Comparison of ENCODE assay signal across 19 mouse cellular contexts in the genomic region with DNA sequence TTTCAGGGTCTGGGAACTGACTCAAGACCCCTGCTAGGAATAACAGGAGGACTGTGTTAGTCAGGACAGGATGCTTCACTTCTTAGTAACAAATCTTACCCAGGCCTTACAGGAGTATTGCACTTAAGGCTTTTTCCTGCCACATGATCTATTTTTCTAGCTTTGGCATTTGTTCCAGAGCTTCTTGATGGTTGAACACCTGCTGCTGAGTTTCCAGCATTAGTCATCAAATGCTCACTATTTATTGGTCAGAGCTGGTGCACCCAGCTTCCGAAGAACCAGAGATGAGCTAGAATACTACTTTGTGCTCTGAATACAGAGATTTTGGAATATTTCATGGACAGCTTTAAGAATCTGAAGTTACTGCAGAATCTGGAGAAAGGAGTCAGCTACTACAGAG. TPM values are rescaled to one million over a fixed set of nuclear protein-coding genes. Genes with fewer than 3 reads are reported as not detected.
A peak's percentile ranks its signal among the peaks of the same experiment; 100 is the strongest.
DNase-seq lines count a peak whose midpoint lies in the region; ATAC-seq lines count a peak whose summit lies in the region.
"Had no signal": no experiment of that assay in that cellular context is flagged by ENCODE, and none has a peak within 500 bp of the region (broad histone marks: within the 10 kb centered on the region; RNA-seq: fewer than 3 reads in every experiment).

No protein-coding gene starts in this region.

- ATAC-seq in cerebellum, adult (ENCODE audit: insufficient number of reproducible peaks, low FRiP score, low TSS enrichment), result peak; percentile 56; the same call in 1 of the 2 replicates
- ATAC-seq: CD4-positive, CD25-positive, alpha-beta regulatory T cell, adult 4 months; forebrain, embryonic 15.5 days; forebrain, postnatal 0 days had no signal

- DNase-seq in cerebellum, adult 11-12 months, result no peak
- DNase-seq in cerebellum, adult 9-10 months, result peak; percentile 39
- no peak for DNase-seq in cerebellum, postnatal 10 days
- DNase-seq in layer of hippocampus, adult 9-11 months, result peak; percentile 20
- no peak for DNase-seq in layer of hippocampus, postnatal 25 days (ENCODE audit: extremely low spot score in 1 of 2, low spot score in 1 of 2)
- no peak for DNase-seq in adrenal gland, adult 18-20 months (ENCODE audit: low spot score in 2 of 2)
- DNase-seq: adrenal gland, adult 8-10 months; adrenal gland, postnatal 14 days; adrenal gland, postnatal 36 days; B cell, adult 2 months; embryo, embryonic 11 days; forebrain, postnatal 0 days had no signal

RNA-seq across cellular contexts. Expression of a gene that starts 21.1 kb away (rescaled TPM):
- not detected for total RNA-seq in layer of hippocampus, postnatal 25 days (2021)
- not detected for total RNA-seq in adrenal gland, adult 18-20 months (2021)
- total RNA-seq: adrenal gland, adult 8-10 months; adrenal gland, postnatal 14 days; adrenal gland, postnatal 36 days; CH12.LX; common myeloid progenitor, adult 5-6 weeks; forebrain, postnatal 0 days; G1E; gastrocnemius, adult 18-20 months had no signal

Comparison
In these comparisons a context has a peak if more than half of its experiments do, and no peak if none do; other contexts are left out.
1. DNase-seq: peak in cerebellum, adult 9-10 months (single experiment) and layer of hippocampus, adult 9-11 months (single experiment); none in cerebellum, adult 11-12 months (single experiment), cerebellum, postnatal 10 days (0 of 2), layer of hippocampus, postnatal 25 days (0 of 2) and adrenal gland, adult 18-20 months (0 of 2).